Comparison of ENCODE assay signal across 10 mouse cellular contexts in genomic region chr12:109410723-109411122, GRCm38 (mm10). TPM values are rescaled to one million over a fixed set of nuclear protein-coding genes. Genes with fewer than 3 reads are reported as not detected.
DNase-seq lines count a peak whose midpoint lies in the region; ATAC-seq and TF ChIP-seq lines count a peak whose summit lies in the region.
"Had no signal": no experiment of that assay in that cellular context is flagged by ENCODE, and none has a peak within 500 bp of the region (broad histone marks: within the 10 kb centered on the region; RNA-seq: fewer than 3 reads in every experiment).

No protein-coding gene starts in this region.

- H3K36me3 ChIP-seq in lung, embryonic 14.5 days (ENCODE audit: insufficient read depth), result no peaks in the 10 kb centered on the region
- H3K36me3 ChIP-seq in embryonic facial prominence, embryonic 15.5 days, result no peaks in the 10 kb centered on the region
- H3K36me3 ChIP-seq in hindbrain, embryonic 13.5 days, result no peaks in the 10 kb centered on the region
- no peaks in the 10 kb centered on the region for H3K36me3 ChIP-seq in liver, embryonic 12.5 days
- H3K36me3 ChIP-seq in thymus, adult 2 months (ENCODE audit: control insufficient read depth, insufficient read depth, low read length), result no peaks in the 10 kb centered on the region

- whole genome bisulfite sequencing in lung, embryonic 14.5 days, result 31% methylated on average over 11 of the region's 11 CpGs
- 36% methylated on average over 11 of the region's 11 CpGs for WGBS in embryonic facial prominence, embryonic 15.5 days
- WGBS in hindbrain, embryonic 13.5 days, result 20% methylated on average over 11 of the region's 11 CpGs
- WGBS in liver, embryonic 12.5 days (ENCODE audit: insufficient replicate concordance), result 48% methylated on average over 11 of the region's 11 CpGs
- WGBS in thymus, adult 2 months, result 92% methylated on average over 11 of the region's 11 CpGs

- H3K4me3 ChIP-seq in lung, embryonic 14.5 days (ENCODE audit: low read depth, low read length), result no peak overlapping the region
- H3K4me3 ChIP-seq in embryonic facial prominence, embryonic 15.5 days (replicated peaks), result no peak overlapping the region
- H3K4me3 ChIP-seq in hindbrain, embryonic 13.5 days, result no peak overlapping the region
- no peak overlapping the region for H3K4me3 ChIP-seq in liver, embryonic 12.5 days
- H3K4me3 ChIP-seq in thymus, adult 2 months (ENCODE audit: control insufficient read depth, insufficient read depth, low read length), result no peak overlapping the region

- peak overlapping the region; percentile 5; the same call in 1 of the 2 replicates for H3K9ac ChIP-seq in lung, embryonic 14.5 days
- H3K9ac ChIP-seq in embryonic facial prominence, embryonic 15.5 days, result no peak overlapping the region
- no peak overlapping the region; the same call in 1 of the 2 replicates for H3K9ac ChIP-seq in hindbrain, embryonic 13.5 days
- no peak overlapping the region for H3K9ac ChIP-seq in liver, embryonic 12.5 days
- H3K9ac ChIP-seq: liver, embryonic 14.5 days had no signal

- DNase-seq in lung, embryonic 14.5 days, result peak; percentile 76
- DNase-seq in lung, adult 18-20 months, result no peak
- DNase-seq in cerebellum, adult 8-10 months, result no peak
- no peak for DNase-seq in thymus, adult 2 months
- DNase-seq: cerebellum, adult 9-10 months; right cerebral cortex, adult 18-20 months had no signal

- peaks cover 30% of the 10 kb centered on the region for H3K4me1 ChIP-seq in lung, embryonic 14.5 days (ENCODE audit: insufficient read depth)
- H3K4me1 ChIP-seq in embryonic facial prominence, embryonic 15.5 days, result peaks cover 65% of the 10 kb centered on the region
- H3K4me1 ChIP-seq in hindbrain, embryonic 13.5 days (replicated peaks), result peaks cover 50% of the 10 kb centered on the region
- H3K4me1 ChIP-seq in liver, embryonic 12.5 days, result peaks cover 14% of the 10 kb centered on the region
- no peaks in the 10 kb centered on the region for H3K4me1 ChIP-seq in thymus, adult 2 months (replicated peaks; ENCODE audit: control insufficient read depth, insufficient read depth, low read length)

- no peaks in the 10 kb centered on the region for H3K27me3 ChIP-seq in lung, embryonic 14.5 days (ENCODE audit: insufficient read depth, low read length)
- no peaks in the 10 kb centered on the region for H3K27me3 ChIP-seq in embryonic facial prominence, embryonic 15.5 days
- H3K27me3 ChIP-seq in hindbrain, embryonic 13.5 days, result no peaks in the 10 kb centered on the region
- peaks cover 8% of the 10 kb centered on the region for H3K27me3 ChIP-seq in liver, embryonic 12.5 days (replicated peaks)
- no peaks in the 10 kb centered on the region for H3K27me3 ChIP-seq in thymus, adult 2 months (ENCODE audit: control insufficient read depth, insufficient read depth, low read length)

- H3K9me3 ChIP-seq in lung, embryonic 14.5 days (ENCODE audit: low read depth, low read length), result no peaks in the 10 kb centered on the region
- H3K9me3 ChIP-seq in embryonic facial prominence, embryonic 15.5 days (replicated peaks), result no peaks in the 10 kb centered on the region
- H3K9me3 ChIP-seq in hindbrain, embryonic 13.5 days, result no peaks in the 10 kb centered on the region
- no peaks in the 10 kb centered on the region for H3K9me3 ChIP-seq in liver, embryonic 12.5 days (replicated peaks)

- no peak for TF ChIP-seq CTCF in lung, embryonic 14.5 days (IDR thresholded peaks at IDR 0.05; ENCODE audit: low read depth)
- no peak for TF ChIP-seq CTCF in thymus, adult 2 months (IDR thresholded peaks at IDR 0.05; ENCODE audit: borderline replicate concordance, control insufficient read depth, extremely low read depth, insufficient read depth, low read length, poor library complexity)

- peak overlapping the region; percentile 95 for H3K27ac ChIP-seq in lung, embryonic 14.5 days (ENCODE audit: low read depth)
- peak overlapping the region; percentile 93 for H3K27ac ChIP-seq in embryonic facial prominence, embryonic 15.5 days (replicated peaks)
- H3K27ac ChIP-seq in hindbrain, embryonic 13.5 days, result peak overlapping the region; percentile 61
- peak overlapping the region; percentile 45 for H3K27ac ChIP-seq in liver, embryonic 12.5 days
- H3K27ac ChIP-seq in thymus, adult 2 months (ENCODE audit: control insufficient read depth, insufficient read depth, low read length), result no peak overlapping the region
- H3K27ac ChIP-seq: liver, embryonic 14.5 days had no signal

- no peak overlapping the region for H3K4me2 ChIP-seq in lung, embryonic 14.5 days
- no peak overlapping the region for H3K4me2 ChIP-seq in embryonic facial prominence, embryonic 15.5 days (replicated peaks)
- no peak overlapping the region for H3K4me2 ChIP-seq in hindbrain, embryonic 13.5 days
- H3K4me2 ChIP-seq in liver, embryonic 12.5 days, result no peak overlapping the region

- no peak; the same call in 1 of the 2 replicates for ATAC-seq in lung, embryonic 14.5 days (ENCODE audit: insufficient read depth)
- no peak for ATAC-seq in embryonic facial prominence, embryonic 15.5 days (ENCODE audit: insufficient number of reproducible peaks, low FRiP score, low TSS enrichment, low read depth)
- ATAC-seq in hindbrain, embryonic 13.5 days (ENCODE audit: low FRiP score), result no peak
- no peak for ATAC-seq in liver, embryonic 12.5 days

- no peak for TF ChIP-seq POLR2A in thymus, adult 2 months (IDR thresholded peaks at IDR 0.05; ENCODE audit: control insufficient read depth, extremely low read depth, insufficient read depth, low read length, poor library complexity)

RNA-seq across cellular contexts. Expression of gene Dlk1, which starts 41.9 kb away (rescaled TPM):
- 468 and 481 TPM in 2 replicates for polyA plus RNA-seq in lung, embryonic 14.5 days (2014; fragmentation: Nextera tagmentation; extraction: Ambion mirVana)
- polyA plus RNA-seq in embryonic facial prominence, embryonic 15.5 days (2015; fragmentation: Nextera tagmentation; extraction: Ambion mirVana), result 710 and 761 TPM in 2 replicates
- polyA plus RNA-seq in hindbrain, embryonic 13.5 days (2015; fragmentation: Nextera tagmentation; extraction: Ambion mirVana), result 88.0 and 102 TPM in 2 replicates
- polyA plus RNA-seq in liver, embryonic 12.5 days (2016; fragmentation: Nextera tagmentation; extraction: Ambion mirVana), result 529 and 540 TPM in 2 replicates
- polyA plus RNA-seq in thymus, adult 2 months (2012; rRNA removed), result 2.2 and 4.1 TPM in 2 replicates

Comparison
In these comparisons a context has a peak if more than half of its experiments do, and no peak if none do; other contexts are left out.
1. RNA of gene Dlk1, which starts 41.9 kb away (polyA plus RNA-seq): 710 to 761 TPM in embryonic facial prominence, embryonic 15.5 days, 529 to 540 TPM in liver, embryonic 12.5 days, 468 to 481 TPM in lung, embryonic 14.5 days and 88.0 to 102 TPM in hindbrain, embryonic 13.5 days; 2.2 to 4.1 TPM in thymus, adult 2 months; every median in the first group is over 10 times any median in the second.